Mouse (Mus musculus): ENCODE measurements around the gene Fgfr2.

GRCm38 (mm10) chr7:131146214-131146613 lies 1976.9 kb downstream of the Fgfr2 start, which contains the start of gene 4933402N03Rik:
- no peak for TF ChIP-seq CTCF (IDR thresholded peaks at IDR 0.05; ENCODE audit: low read depth)
- TF ChIP-seq EP300 (IDR thresholded peaks at IDR 0.05; ENCODE audit: low read depth): no peak

All from liver, postnatal 0 days (tissue).